Mouse (Mus musculus): ENCODE results near the gene Tmem178. TPM values are rescaled to one million over a fixed set of nuclear protein-coding genes. Genes with fewer than 3 reads are reported as not detected.

The Tmem178 gene
- total and polyA plus RNA-seq, 3 experiments = not detected

DNA sequence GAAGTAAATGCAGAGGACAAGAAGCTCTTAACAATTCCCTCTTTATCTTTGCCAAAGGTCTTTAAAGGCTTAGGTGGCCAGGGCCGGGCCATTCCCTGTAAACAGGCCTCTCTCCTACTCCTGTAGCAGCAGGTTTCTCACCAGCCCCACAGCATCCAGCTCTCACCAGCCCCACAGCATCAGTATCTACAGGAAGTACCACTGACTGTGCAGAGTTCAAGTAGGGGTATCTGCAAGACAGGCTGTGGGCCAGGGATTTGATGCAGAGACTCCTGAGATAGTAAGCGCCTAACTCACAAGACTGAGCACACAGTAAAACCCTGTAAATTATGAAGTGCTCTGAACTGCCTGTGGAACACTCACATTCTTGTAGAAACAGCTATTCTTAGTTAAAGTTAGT, 88.5 kb downstream of the Tmem178 start:
- H3K9me3 ChIP-seq (replicated peaks) = peaks cover 2% of the 10 kb centered on the region; the same call in 1 of the 2 replicates
- no peak for TF ChIP-seq TAL1 (conservative IDR thresholded peaks at IDR 0.05; ENCODE audit: low read depth, low read length)
- TF ChIP-seq GATA1 (IDR thresholded peaks at IDR 0.05; ENCODE audit: borderline replicate concordance, low read length) = no peak
- no peak for TF ChIP-seq GATA2 (IDR thresholded peaks at IDR 0.05; ENCODE audit: borderline replicate concordance, low read depth, low read length)
- no peak for TF ChIP-seq POLR2AphosphoS5 (IDR thresholded peaks at IDR 0.05; ENCODE audit: insufficient replicate concordance, low read depth, low read length)
- no peak for TF ChIP-seq CTCF (IDR thresholded peaks at IDR 0.05; ENCODE audit: low read depth, low read length)
- H3K36me3 ChIP-seq (replicated peaks) = peaks cover 71% of the 10 kb centered on the region
- no peaks in the 10 kb centered on the region for H3K27me3 ChIP-seq (ENCODE audit: insufficient read depth, low read length)
- ATAC-seq (ENCODE audit: extremely low read depth, insufficient number of reproducible peaks, low FRiP score, poor library complexity, severe bottlenecking) = peak; percentile 31
- DNase-seq (ENCODE audit: low spot score) = no peak
- H3K4me3 ChIP-seq (ENCODE audit: low read depth, low read length) = no peak overlapping the region; the same call in 1 of the 2 replicates
- H3K4me1 ChIP-seq (ENCODE audit: insufficient read depth, low read depth, low read length) = peaks cover 36% of the 10 kb centered on the region

DNA sequence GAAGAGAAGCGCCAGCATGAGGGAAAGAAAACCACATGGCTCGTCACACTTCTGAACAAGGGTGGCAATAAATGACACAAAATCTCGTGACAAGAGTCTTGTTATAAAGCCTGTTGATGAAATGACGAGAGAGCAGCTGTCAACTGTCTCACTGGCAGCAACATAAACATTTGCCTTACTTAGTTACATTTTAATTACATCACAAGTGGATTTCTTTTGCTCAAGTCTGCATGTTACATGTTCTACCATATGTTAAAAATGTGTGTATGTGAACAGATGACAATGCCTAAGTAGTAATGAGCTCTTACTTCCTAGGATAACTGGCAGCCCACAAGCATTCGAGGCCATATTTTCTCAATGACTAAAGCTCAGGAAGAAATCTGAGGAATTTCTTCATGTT, 90.9 kb downstream of the Tmem178 start:
- Histone ChIP-seq H3K4me3 (ENCODE audit: low read depth, low read length) (no peak overlapping the region), H3K27me3 (ENCODE audit: insufficient read depth, low read length) (no peaks in the 10 kb centered on the region), H3K36me3 (replicated peaks) (peaks cover 71% of the 10 kb centered on the region), H3K4me1 (ENCODE audit: insufficient read depth, low read depth, low read length) (peaks cover 38% of the 10 kb centered on the region), H3K9me3 (replicated peaks) (peaks cover 2% of the 10 kb centered on the region; the same call in 1 of the 2 replicates)
- no peak for ATAC-seq (ENCODE audit: extremely low read depth, insufficient number of reproducible peaks, low FRiP score, poor library complexity, severe bottlenecking)
- TF ChIP-seq TAL1 (conservative IDR thresholded peaks at IDR 0.05; ENCODE audit: low read depth, low read length) (no peak), POLR2AphosphoS5 (IDR thresholded peaks at IDR 0.05; ENCODE audit: insufficient replicate concordance, low read depth, low read length) (no peak), GATA1 (IDR thresholded peaks at IDR 0.05; ENCODE audit: borderline replicate concordance, low read length) (no peak), GATA2 (IDR thresholded peaks at IDR 0.05; ENCODE audit: borderline replicate concordance, low read depth, low read length) (no peak), CTCF (IDR thresholded peaks at IDR 0.05; ENCODE audit: low read depth, low read length) (no peak)
- DNase-seq (ENCODE audit: low spot score) = no peak

- ATAC-seq (ENCODE audit: extremely low read depth, insufficient number of reproducible peaks, low FRiP score, poor library complexity, severe bottlenecking) = peak; percentile 36
- H3K9me3 ChIP-seq (replicated peaks) = no peaks in the 10 kb centered on the region
- no peak for TF ChIP-seq GATA2 (IDR thresholded peaks at IDR 0.05; ENCODE audit: borderline replicate concordance, low read depth, low read length)
- no peak for TF ChIP-seq TAL1 (conservative IDR thresholded peaks at IDR 0.05; ENCODE audit: low read depth, low read length)
- TF ChIP-seq GATA1 (IDR thresholded peaks at IDR 0.05; ENCODE audit: borderline replicate concordance, low read length) = no peak
- no peak for TF ChIP-seq CTCF (IDR thresholded peaks at IDR 0.05; ENCODE audit: low read depth, low read length)
- TF ChIP-seq POLR2AphosphoS5 (IDR thresholded peaks at IDR 0.05; ENCODE audit: insufficient replicate concordance, low read depth, low read length) = no peak
- H3K4me1 ChIP-seq (ENCODE audit: insufficient read depth, low read depth, low read length) = peaks cover 12% of the 10 kb centered on the region; the same call in 1 of the 2 replicates
- peaks cover 87% of the 10 kb centered on the region for H3K36me3 ChIP-seq (replicated peaks)
- no peaks in the 10 kb centered on the region for H3K27me3 ChIP-seq (ENCODE audit: insufficient read depth, low read length)
- DNase-seq (ENCODE audit: low spot score) = no peak
- H3K4me3 ChIP-seq (ENCODE audit: low read depth, low read length) = no peak overlapping the region
Measured at GRCm38 (mm10) chr17:81038707-81039408, 94.4 kb downstream of the Tmem178 start.

GRCm38 (mm10) chr17:81041662-81042061, 97.2 kb downstream of the Tmem178 start:
- Histone ChIP-seq H3K4me1 (ENCODE audit: insufficient read depth, low read depth, low read length) (peaks cover 10% of the 10 kb centered on the region), H3K9me3 (replicated peaks) (no peaks in the 10 kb centered on the region), H3K36me3 (replicated peaks) (peaks cover 89% of the 10 kb centered on the region), H3K27me3 (ENCODE audit: insufficient read depth, low read length) (no peaks in the 10 kb centered on the region), H3K4me3 (ENCODE audit: low read depth, low read length) (no peak overlapping the region)
- ATAC-seq (ENCODE audit: extremely low read depth, insufficient number of reproducible peaks, low FRiP score, poor library complexity, severe bottlenecking) (no peak), DNase-seq (ENCODE audit: low spot score) (no peak)
- no peak for TF ChIP-seq TAL1 (conservative IDR thresholded peaks at IDR 0.05; ENCODE audit: low read depth, low read length)
- no peak for TF ChIP-seq POLR2AphosphoS5 (IDR thresholded peaks at IDR 0.05; ENCODE audit: insufficient replicate concordance, low read depth, low read length)
- TF ChIP-seq CTCF (IDR thresholded peaks at IDR 0.05; ENCODE audit: low read depth, low read length) = no peak
- no peak for TF ChIP-seq GATA2 (IDR thresholded peaks at IDR 0.05; ENCODE audit: borderline replicate concordance, low read depth, low read length)
- no peak for TF ChIP-seq GATA1 (IDR thresholded peaks at IDR 0.05; ENCODE audit: borderline replicate concordance, low read length)

DNA sequence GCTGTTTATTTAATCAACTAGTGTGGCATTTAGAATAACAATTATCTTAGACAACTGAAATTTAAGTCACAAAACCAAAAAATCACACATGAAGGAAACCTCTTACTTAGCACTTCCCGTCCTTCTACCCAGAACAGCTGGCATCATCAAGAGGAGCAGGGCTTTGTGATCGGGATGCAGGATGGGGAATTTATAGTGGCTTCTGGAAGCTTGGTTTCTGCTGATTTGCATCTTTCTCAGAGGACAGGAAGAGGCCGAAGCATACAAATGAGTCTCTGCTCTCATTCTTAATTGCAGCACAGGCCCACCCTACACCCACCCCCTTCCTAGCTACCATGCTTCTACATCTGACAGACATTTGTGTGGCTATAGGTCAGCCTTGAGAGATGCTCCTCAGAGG, 99.9 kb downstream of the Tmem178 start:
- H3K4me1 ChIP-seq (ENCODE audit: insufficient read depth, low read depth, low read length) = peaks cover 9% of the 10 kb centered on the region
- no peaks in the 10 kb centered on the region for H3K27me3 ChIP-seq (ENCODE audit: insufficient read depth, low read length)
- peaks cover 84% of the 10 kb centered on the region for H3K36me3 ChIP-seq (replicated peaks)
- no peaks in the 10 kb centered on the region for H3K9me3 ChIP-seq (replicated peaks)
- DNase-seq (ENCODE audit: low spot score) = no peak
- H3K4me3 ChIP-seq (ENCODE audit: low read depth, low read length) = no peak overlapping the region
- TF ChIP-seq GATA1 (IDR thresholded peaks at IDR 0.05; ENCODE audit: borderline replicate concordance, low read length) = no peak
- no peak for TF ChIP-seq GATA2 (IDR thresholded peaks at IDR 0.05; ENCODE audit: borderline replicate concordance, low read depth, low read length)
- no peak for ATAC-seq (ENCODE audit: extremely low read depth, insufficient number of reproducible peaks, low FRiP score, poor library complexity, severe bottlenecking)

GRCm38 (mm10) chr17:81045115-81045514, 100.7 kb downstream of the Tmem178 start:
- peaks cover 9% of the 10 kb centered on the region for H3K4me1 ChIP-seq (ENCODE audit: insufficient read depth, low read depth, low read length)
- no peak for DNase-seq (ENCODE audit: low spot score)
- no peak for ATAC-seq (ENCODE audit: extremely low read depth, insufficient number of reproducible peaks, low FRiP score, poor library complexity, severe bottlenecking)
- H3K9me3 ChIP-seq (replicated peaks) = no peaks in the 10 kb centered on the region
- peaks cover 81% of the 10 kb centered on the region for H3K36me3 ChIP-seq (replicated peaks)
- TF ChIP-seq POLR2AphosphoS5 (IDR thresholded peaks at IDR 0.05; ENCODE audit: insufficient replicate concordance, low read depth, low read length) (no peak), GATA2 (IDR thresholded peaks at IDR 0.05; ENCODE audit: borderline replicate concordance, low read depth, low read length) (no peak), TAL1 (conservative IDR thresholded peaks at IDR 0.05; ENCODE audit: low read depth, low read length) (no peak), CTCF (IDR thresholded peaks at IDR 0.05; ENCODE audit: low read depth, low read length) (no peak), GATA1 (IDR thresholded peaks at IDR 0.05; ENCODE audit: borderline replicate concordance, low read length) (no peak)
- no peaks in the 10 kb centered on the region for H3K27me3 ChIP-seq (ENCODE audit: insufficient read depth, low read length)
- no peak overlapping the region for H3K4me3 ChIP-seq (ENCODE audit: low read depth, low read length)
